Mouse (Mus musculus): ENCODE measurements around the gene Fgfr2.

DNA sequence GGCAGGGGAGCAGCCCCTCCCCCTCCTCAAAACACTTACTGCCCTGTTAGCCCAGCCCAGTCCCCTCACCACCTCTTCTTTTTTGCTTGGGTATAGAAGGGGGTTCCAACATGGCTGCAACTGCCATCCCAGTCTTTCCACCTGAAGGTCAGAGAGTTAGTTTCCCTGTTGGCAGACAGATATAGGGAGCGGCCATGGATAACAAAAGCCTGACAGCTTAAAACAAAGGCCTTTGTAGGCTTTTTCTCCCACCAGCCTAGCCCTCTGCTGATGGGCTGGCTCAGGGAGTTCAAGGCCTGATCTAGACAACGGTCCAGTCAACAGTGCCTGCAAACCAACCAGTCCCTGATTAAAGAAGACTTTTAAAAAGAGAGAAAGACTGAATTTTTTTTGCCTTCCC, 780.0 kb downstream of the Fgfr2 start:
- TF ChIP-seq EP300 (IDR thresholded peaks at IDR 0.05; ENCODE audit: low read depth) (no peak), CTCF (IDR thresholded peaks at IDR 0.05; ENCODE audit: low read depth) (no peak)

Measured in liver, postnatal 0 days (tissue).